Mouse (Mus musculus) frontal cortex, postnatal 14 days (tissue): Measurements from ENCODE around the gene Cactin.

Experiments used
- DNase-seq, 2 experiments: peaks; one replicate each; pipeline ENCODE4 v3.0.0; 2022; ENCODE audit warnings: low spot score in 2 of 2

The Cactin gene

GRCm38 (mm10) chr10:81365073-81365472, 44.2 kb downstream of the Cactin start:
- DNase-seq, result no peak

DNA sequence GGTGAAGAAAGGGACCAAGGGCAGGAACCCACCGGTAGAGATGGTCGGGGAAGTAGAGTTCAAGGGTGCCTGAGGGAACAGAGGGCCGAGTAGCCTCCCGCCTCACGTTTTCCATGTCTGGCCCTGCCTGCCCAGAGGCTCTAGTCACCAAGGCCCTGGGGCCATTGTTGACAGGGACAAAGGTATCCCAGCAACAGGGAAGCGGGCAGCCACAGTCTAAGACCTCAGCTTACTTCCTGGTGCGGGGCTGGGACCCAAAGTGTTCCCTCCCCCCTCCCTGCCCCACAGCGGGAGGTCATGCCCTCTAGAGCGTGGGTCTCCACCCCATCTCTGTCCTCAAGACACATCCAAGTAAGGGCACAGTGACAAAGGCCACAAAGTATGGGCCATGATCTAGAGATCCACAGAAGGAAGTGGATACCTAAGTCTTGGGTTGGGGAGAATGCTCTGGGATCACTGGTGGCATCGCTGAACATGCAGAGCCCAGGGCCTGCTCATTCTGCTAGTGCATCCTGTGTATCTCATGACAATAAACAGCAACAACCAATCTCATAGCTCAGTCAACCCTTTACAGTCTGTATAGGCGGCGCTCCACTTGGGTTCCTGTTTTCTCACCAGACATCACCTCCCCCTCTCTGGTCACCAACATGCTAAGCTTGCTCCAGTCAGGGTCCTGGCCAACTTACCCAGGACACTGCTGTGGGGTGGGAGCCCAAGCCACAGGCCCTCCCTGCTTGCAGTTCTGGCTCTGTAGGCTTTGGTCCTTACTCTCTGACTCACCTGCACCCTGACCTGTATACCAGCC, 45.0 kb downstream of the Cactin start, which contains the start of gene 4930404N11Rik:
Gene 4930404N11Rik, minus strand, starts transcription at position 145 of the 805 bp plus-strand sequence.
- no peak for DNase-seq

GRCm38 (mm10) chr10:81366477-81367206, 45.7 kb downstream of the Cactin start:
- no peak for DNase-seq

- no peak for DNase-seq
These were observed 46.2 kb downstream of the Cactin start for GRCm38 (mm10) chr10:81367207-81367495.

DNA sequence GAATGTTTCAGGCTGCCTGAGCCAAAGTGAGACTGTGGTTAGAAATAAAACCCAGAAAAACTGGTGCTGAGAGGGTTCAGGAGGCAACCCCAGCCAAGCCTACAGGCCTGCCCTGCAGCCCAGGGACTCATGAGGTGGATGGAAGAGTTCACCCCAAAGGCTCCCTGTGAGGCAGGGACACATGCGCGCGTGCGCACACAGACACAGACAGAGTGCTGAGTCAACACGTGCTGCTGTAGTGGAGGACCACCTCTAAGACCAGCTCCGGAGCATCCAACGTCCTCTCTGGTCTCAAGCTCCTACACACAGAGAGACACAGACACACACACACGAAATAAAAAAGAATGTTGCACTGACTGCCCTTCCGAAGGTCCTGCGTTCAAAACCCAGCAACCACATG, 54.4 kb downstream of the Cactin start:
- no peak for DNase-seq
